Mouse (Mus musculus) erythroblast, embryonic 14.5 days (primary cell): ENCODE results near the gene Idh1.

ENCODE experiments used
- GATA1 ChIP-seq: IDR thresholded peaks from 2 replicates; pipeline ENCODE4 v1.6.1; 2012; ENCODE audit warnings: low read length, inconsistent platforms, mixed read lengths
- TAL1 ChIP-seq: IDR thresholded peaks from 3 replicates; pipeline ENCODE4 v1.6.1; 2012; ENCODE audit warnings: low read length, inconsistent platforms, mixed read lengths

DNA sequence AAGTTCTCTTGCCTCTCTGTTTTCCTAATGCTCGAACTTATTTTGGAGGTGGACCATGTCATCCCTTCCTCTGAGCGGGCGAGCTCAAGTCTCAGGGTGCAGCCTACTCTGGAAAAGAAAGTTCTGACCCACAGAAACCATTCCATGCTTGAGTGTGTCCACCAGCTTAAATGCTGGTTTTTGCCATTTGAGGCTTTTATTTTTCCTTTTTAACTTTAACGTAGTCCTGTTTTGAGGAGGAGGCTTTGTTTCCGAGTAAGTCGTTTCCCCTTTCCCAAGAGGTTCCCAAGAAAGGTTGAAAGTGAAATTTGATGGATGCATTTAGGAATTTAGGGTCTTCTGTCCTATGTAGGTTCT is 752 bp upstream of the Idh1 start:
- TF ChIP-seq GATA1 (no peak), TAL1 (no peak)
